Mouse (Mus musculus) midbrain, embryonic 15.5 days (tissue): ENCODE measurements around the gene Trim46. TPM values are rescaled to one million over a fixed set of nuclear protein-coding genes. Genes with fewer than 3 reads are reported as not detected.

Source experiments
- ATAC-seq: fragments of 200-750 bp; cut with Nextera tagmentation; replicated peaks from 2 replicates; pipeline ENCODE4 v1.8.0; 2017; ENCODE audit warnings: moderate TSS enrichment
- H3K27ac ChIP-seq: fragments of 300-500 bp; sonication (generic); 2 replicates; pipeline ENCODE4 v1.5.1; 2015; ENCODE audit warnings: mild to moderate bottlenecking, inconsistent platforms
- H3K27me3 ChIP-seq: fragments of 300-500 bp; sonication (generic); replicated peaks from 2 replicates; pipeline ENCODE4 v1.6.1; 2015; ENCODE audit warnings: inconsistent platforms
- H3K36me3 ChIP-seq: fragments of 300-500 bp; sonication (generic); replicated peaks from 2 replicates; pipeline ENCODE4 v1.6.1; 2015; ENCODE audit warnings: inconsistent platforms
- H3K4me1 ChIP-seq: fragments of 300-500 bp; sonication (generic); 2 replicates; pipeline ENCODE4 v1.6.1; 2015; ENCODE audit warnings: inconsistent platforms
- H3K4me2 ChIP-seq: fragments of 300-500 bp; sonication (generic); 2 replicates; pipeline ENCODE4 v1.6.1; 2015; ENCODE audit warnings: inconsistent platforms, mild to moderate bottlenecking, moderate library complexity
- H3K4me3 ChIP-seq: fragments of 300-500 bp; sonication (generic); 2 replicates; pipeline ENCODE4 v1.5.1; 2015; ENCODE audit warnings: mild to moderate bottlenecking, inconsistent platforms
- H3K9ac ChIP-seq: fragments of 300-500 bp; sonication (generic); 2 replicates; pipeline ENCODE4 v1.6.1; 2015; ENCODE audit warnings: mild to moderate bottlenecking, inconsistent platforms
- H3K9me3 ChIP-seq: fragments of 300-500 bp; sonication (generic); 2 replicates; pipeline ENCODE4 v1.6.1; 2016; ENCODE audit warnings: inconsistent platforms
- WGBS: fragments of 180-500 bp; shearing (Covaris S2); methylation state at CpG from one replicate; pipeline ENCODE4 v1.1.7; 2015; ENCODE audit warnings: mixed read lengths; 5-methylcytosine and 5-hydroxymethylcytosine counted together
- polyA plus RNA-seq: library from polyadenylated mRNA; unstranded; fragments of >200 nt; fragmentation: Nextera tagmentation; extraction: Ambion mirVana; gene quantifications from 2 replicates; pipeline ENCODE4 v1.2.1, GENCODE M21; 2015

The Trim46 gene
- polyA plus RNA-seq, 1 experiment from 2014 or later: 97.9 TPM

DNA sequence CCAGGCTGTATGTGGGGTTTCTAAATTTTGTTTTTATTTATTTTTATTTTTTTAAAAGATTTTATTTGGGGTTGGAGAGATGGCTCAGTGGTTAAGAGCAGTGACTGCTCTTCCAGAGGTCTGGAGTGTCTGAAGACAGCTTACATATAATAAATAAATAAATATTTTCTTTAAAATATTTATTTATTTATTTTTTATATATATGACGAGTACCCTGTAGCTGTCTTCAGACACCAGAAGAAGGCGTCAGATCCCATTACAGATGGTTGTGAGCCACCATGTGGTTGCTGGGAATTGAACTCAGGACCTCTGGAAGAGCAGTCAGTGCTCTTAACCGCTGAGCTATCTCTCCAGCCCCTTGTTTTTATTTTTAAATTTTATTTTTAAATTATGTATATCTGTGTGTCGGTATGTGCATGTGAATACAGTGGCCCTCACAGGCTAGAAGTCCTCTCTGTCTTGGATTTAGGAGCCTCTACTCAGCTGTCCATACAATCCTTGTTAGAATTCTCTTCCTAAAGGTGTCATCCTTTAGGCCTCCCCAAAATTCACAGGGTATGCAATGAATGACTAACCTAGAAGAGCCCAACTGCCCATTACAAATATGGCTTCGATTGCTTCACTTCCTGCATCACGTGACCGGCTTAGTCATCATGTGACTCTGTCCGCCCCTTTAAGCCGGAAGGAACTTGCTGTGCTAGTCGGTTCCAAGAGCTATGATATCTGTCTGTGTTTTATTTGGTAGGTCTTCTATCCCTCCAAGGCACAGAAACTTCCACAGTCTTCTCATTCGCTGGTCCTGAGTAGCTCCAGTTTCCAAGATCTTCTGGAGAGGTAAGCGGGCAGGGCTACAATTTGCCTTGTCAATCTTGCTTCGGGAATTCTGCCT, 43.6 kb downstream of the Trim46 start, which contains the start of gene Gba:
TSS of gene Gba (plus strand) at position 676 of the 889 bp plus-strand sequence.
- Histone ChIP-seq H3K27ac (peak within 1 kb of the TSS; percentile 65), H3K4me2 (peak within 1 kb of the TSS; percentile 73), H3K27me3 (no peaks in the 10 kb centered on the region), H3K4me3 (peak within 1 kb of the TSS; percentile 50), H3K36me3 (peaks cover 22% of the 10 kb centered on the region), H3K9me3 (no peaks in the 10 kb centered on the region), H3K9ac (peak within 1 kb of the TSS; percentile 43), H3K4me1 (peaks cover 5% of the 10 kb centered on the region)
- ATAC-seq: peak; percentile 89
- WGBS: 25% methylated on average over 13 of the region's 13 CpGs

DNA sequence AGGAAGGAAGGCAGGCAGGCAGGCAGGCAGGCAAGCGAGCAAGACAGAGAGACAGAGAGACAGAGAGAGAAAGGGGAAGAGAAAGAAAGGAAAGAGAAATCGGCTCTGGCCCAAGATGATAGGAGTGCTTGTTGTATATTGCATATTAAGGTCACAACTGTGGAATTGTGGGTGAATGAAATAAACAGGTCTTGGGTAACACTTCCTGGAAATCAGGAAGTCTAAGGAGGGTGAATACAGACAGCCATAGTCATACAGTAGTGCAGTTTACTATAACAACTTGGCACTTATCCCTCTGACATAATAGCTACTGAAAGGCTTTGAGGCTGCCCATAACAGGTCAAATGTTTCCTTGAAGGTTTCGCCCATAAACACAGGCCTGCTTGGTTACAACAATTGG, 46.3 kb downstream of the Trim46 start:
- Histone ChIP-seq H3K4me2 (no peak overlapping the region), H3K27me3 (no peaks in the 10 kb centered on the region), H3K9me3 (no peaks in the 10 kb centered on the region), H3K27ac (no peak overlapping the region), H3K4me3 (no peak overlapping the region), H3K4me1 (peaks cover 16% of the 10 kb centered on the region), H3K9ac (no peak overlapping the region), H3K36me3 (no peaks in the 10 kb centered on the region)
- no peak for ATAC-seq
- WGBS: 82% methylated on average over 3 of the region's 3 CpGs

DNA sequence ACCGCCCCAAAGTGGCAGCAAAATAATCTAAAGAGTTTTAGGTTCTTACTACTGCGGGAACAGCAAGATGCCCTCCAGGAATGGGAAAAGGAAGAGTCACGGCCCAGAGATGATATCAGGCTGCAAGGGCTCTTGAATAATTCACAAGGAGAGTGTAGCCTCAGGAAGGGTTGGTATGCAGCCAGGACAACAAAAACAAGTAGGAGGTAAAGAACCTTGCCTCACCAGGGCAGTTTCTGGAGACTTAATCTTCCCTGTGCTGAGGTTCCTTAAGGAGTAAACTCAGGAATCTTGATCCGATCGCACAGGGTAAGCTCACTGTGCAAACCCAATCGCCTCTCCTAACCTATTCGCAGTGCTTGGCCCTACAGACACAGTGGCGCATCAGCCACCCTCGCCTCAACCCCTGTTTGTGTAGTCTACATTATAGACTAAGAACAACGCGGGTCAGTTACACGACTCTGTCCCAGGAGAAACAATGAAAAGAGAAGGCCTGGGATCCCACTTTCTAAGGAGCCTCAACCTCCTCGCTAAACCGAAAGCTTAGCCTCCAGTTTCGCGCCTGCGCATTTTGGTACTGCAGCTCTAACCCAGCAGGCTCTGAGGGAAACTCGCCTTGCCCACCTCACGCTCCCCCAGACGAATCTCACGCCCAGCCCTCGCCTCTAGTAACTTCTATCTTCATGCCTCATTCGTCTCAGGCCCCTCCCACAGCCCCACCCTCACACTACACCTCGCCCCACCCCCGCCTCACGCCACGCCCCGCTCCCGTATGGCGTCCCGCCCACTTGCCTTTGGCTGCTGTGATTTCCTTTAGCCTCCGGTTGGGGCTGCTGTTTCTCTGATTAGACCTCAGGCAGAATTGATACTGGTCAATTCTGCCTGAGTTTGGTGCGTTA, 49.9 kb downstream of the Trim46 start:
- Histone ChIP-seq H3K27me3 (no peaks in the 10 kb centered on the region), H3K9me3 (no peaks in the 10 kb centered on the region), H3K4me3 (peak overlapping the region; percentile 37), H3K27ac (peak overlapping the region; percentile 69), H3K9ac (peak overlapping the region; percentile 40), H3K4me1 (peaks cover 10% of the 10 kb centered on the region), H3K36me3 (no peaks in the 10 kb centered on the region), H3K4me2 (peak overlapping the region; percentile 55)
- WGBS: 5% methylated on average over 33 of the region's 33 CpGs
- ATAC-seq: peak; percentile 93

DNA sequence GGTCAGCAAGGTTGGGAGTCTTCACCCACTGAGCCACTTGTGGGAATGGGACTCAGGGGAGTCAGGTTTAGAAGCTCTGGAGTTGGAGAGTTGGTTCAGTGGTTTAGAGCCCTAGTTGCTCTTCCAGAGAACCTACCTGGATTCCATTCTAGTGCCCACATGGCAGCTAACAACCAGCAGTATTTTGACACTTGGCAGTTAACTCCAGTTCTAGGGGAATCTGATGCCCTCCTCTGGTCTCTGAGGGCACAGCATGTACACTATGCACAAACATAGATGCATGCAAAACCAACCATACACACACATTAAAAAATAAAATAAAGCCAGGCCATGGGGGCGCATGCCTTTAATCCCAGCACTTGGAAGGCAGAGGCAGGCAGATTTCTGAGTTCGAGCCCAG, 52.3 kb downstream of the Trim46 start:
- WGBS: 93% methylated on average over 2 of the region's 2 CpGs
- no peak overlapping the region for H3K4me3 ChIP-seq
- H3K4me1 ChIP-seq: peaks cover 10% of the 10 kb centered on the region
- no peak overlapping the region for H3K4me2 ChIP-seq
- H3K9me3 ChIP-seq: no peaks in the 10 kb centered on the region
- H3K27ac ChIP-seq: no peak overlapping the region
- H3K9ac ChIP-seq: no peak overlapping the region
- H3K27me3 ChIP-seq: no peaks in the 10 kb centered on the region
- ATAC-seq: no peak
- H3K36me3 ChIP-seq: 0 out of 2 replicates have a peak, but pooled peaks cover 1% of the 10 kb centered on the region

DNA sequence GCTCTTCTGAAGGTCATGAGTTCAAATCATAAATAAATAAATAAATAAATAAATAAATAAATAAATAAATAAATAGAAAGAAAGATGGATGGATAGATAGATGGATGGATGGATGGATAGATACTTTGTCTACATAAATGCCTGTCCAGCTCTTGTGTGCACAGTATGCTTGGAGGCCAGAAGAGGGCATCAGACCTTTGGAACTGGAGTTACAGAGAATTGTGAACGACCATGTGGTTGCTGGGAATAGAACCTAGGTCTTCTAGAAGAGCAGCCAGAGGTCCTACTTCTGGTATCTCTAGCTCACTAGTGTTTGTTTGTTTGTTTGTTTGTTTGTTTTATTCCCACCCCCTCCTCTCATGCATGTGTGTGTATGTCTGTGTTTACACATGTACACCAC, 52.8 kb downstream of the Trim46 start:
- 82% methylated on average over 1 of the region's 1 CpGs for WGBS
- no peak overlapping the region for H3K4me2 ChIP-seq
- peaks cover 10% of the 10 kb centered on the region for H3K4me1 ChIP-seq
- 0 out of 2 replicates have a peak, but pooled peaks cover 3% of the 10 kb centered on the region for H3K36me3 ChIP-seq
- ATAC-seq: no peak
- H3K9ac ChIP-seq: no peak overlapping the region
- H3K27me3 ChIP-seq: no peaks in the 10 kb centered on the region
- no peak overlapping the region for H3K4me3 ChIP-seq
- H3K27ac ChIP-seq: no peak overlapping the region
- no peaks in the 10 kb centered on the region for H3K9me3 ChIP-seq

DNA sequence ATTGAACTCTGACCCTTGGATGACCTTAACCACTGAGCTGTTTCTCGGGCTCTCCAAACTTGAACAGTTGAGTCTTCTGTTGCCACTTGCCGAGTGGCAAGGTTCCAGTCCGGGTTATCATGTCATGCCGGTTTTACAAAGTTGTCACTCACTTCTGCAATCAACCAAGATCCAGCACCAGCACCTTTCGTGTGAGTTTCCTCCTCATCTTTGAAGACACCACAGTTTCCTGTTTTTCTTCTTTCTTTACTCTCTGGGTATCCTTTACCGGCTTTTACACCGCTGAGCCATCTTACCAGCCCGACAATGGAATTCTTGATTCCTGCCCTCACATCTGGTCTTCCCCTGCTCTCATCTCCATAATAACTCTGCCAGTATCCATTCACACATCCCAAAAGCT, 55.7 kb downstream of the Trim46 start:
- ATAC-seq: no peak
- Histone ChIP-seq H3K4me3 (no peak overlapping the region), H3K4me1 (0 out of 2 replicates have a peak, but pooled peaks cover 3% of the 10 kb centered on the region), H3K27me3 (no peaks in the 10 kb centered on the region), H3K27ac (no peak overlapping the region), H3K4me2 (no peak overlapping the region), H3K9ac (no peak overlapping the region), H3K9me3 (no peaks in the 10 kb centered on the region), H3K36me3 (peaks cover 3% of the 10 kb centered on the region; the same call in 1 of the 2 replicates)
- WGBS: 86% methylated on average over 8 of the region's 8 CpGs

DNA sequence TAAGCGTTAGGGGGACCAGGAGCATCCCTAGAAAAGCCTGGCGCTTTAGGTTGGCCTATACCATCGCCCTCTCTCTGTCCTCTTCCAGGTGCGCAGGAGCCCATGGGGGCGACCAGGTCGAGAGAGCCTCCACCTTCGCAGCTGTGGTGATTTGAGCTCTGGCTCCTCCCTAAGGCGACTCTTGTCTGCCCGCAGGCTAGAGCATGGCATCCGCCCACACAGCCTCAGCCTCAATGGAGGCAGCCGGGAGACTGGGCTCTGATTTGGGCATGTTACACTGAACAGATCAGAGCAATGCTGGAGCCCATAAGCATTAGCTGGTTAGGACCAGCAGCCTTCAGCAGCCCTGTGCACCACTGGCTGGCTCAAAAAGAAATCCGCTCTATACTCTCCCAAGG, 57.6 kb downstream of the Trim46 start:
- WGBS: 71% methylated on average over 12 of the region's 12 CpGs
- Histone ChIP-seq H3K27ac (no peak overlapping the region), H3K4me3 (no peak overlapping the region), H3K4me1 (peaks cover 21% of the 10 kb centered on the region), H3K27me3 (no peaks in the 10 kb centered on the region), H3K36me3 (peaks cover 3% of the 10 kb centered on the region; the same call in 1 of the 2 replicates), H3K9ac (no peak overlapping the region), H3K4me2 (no peak overlapping the region), H3K9me3 (no peaks in the 10 kb centered on the region)
- ATAC-seq: no peak

GRCm38 (mm10) chr3:89187690-89188477, 58.2 kb downstream of the Trim46 start:
- no peak overlapping the region for H3K27ac ChIP-seq
- H3K4me2 ChIP-seq: no peak overlapping the region
- no peaks in the 10 kb centered on the region for H3K9me3 ChIP-seq
- no peak for ATAC-seq
- H3K4me1 ChIP-seq: peaks cover 23% of the 10 kb centered on the region
- no peak overlapping the region for H3K9ac ChIP-seq
- 66% methylated on average over 18 of the region's 18 CpGs for WGBS
- H3K4me3 ChIP-seq: no peak overlapping the region
- H3K27me3 ChIP-seq: no peaks in the 10 kb centered on the region
- H3K36me3 ChIP-seq: peaks cover 3% of the 10 kb centered on the region; the same call in 1 of the 2 replicates

- Histone ChIP-seq H3K36me3 (peaks cover 3% of the 10 kb centered on the region; the same call in 1 of the 2 replicates), H3K27ac (no peak overlapping the region), H3K4me2 (no peak overlapping the region), H3K4me1 (peaks cover 25% of the 10 kb centered on the region), H3K9me3 (no peaks in the 10 kb centered on the region), H3K4me3 (no peak overlapping the region), H3K27me3 (no peaks in the 10 kb centered on the region), H3K9ac (no peak overlapping the region)
- WGBS: 29% methylated on average over 23 of the region's 23 CpGs
- ATAC-seq: no peak
Observed at GRCm38 (mm10) chr3:89187197-89187596, 58.9 kb downstream of the Trim46 start.
